Mouse (Mus musculus) intestine, embryonic 14.5 days (tissue): ENCODE results near the gene Pla2g4e. TPM values are rescaled to one million over a fixed set of nuclear protein-coding genes. Genes with fewer than 3 reads are reported as not detected.

ENCODE experiments used
- ATAC-seq: fragments of 200-750 bp; cut with Nextera tagmentation; replicated peaks from 2 replicates; pipeline ENCODE4 v1.8.0; 2017; ENCODE audit warnings: low read depth, moderate number of reproducible peaks, moderate TSS enrichment, moderate library complexity; ENCODE audit not compliant: low FRiP score, low TSS enrichment
- DNase-seq: peaks from one replicate; pipeline ENCODE4 v3.0.0-alpha.2; 2018; ENCODE audit warnings: low spot score
- H3K27ac ChIP-seq: fragments of 300-500 bp; sonication (generic); 2 replicates; pipeline ENCODE4 v1.5.1; 2014; ENCODE audit warnings: low read depth, mild to moderate bottlenecking, control low read depth
- H3K27me3 ChIP-seq: fragments of 300-500 bp; sonication (generic); replicated peaks from 2 replicates; pipeline ENCODE4 v1.6.1; 2014; ENCODE audit warnings: low read length, control low read depth; ENCODE audit not compliant: control insufficient read depth, insufficient read depth
- H3K36me3 ChIP-seq: fragments of 300-500 bp; sonication (generic); 2 replicates; pipeline ENCODE4 v1.6.1; 2014; ENCODE audit warnings: low read length, control low read depth; ENCODE audit not compliant: control insufficient read depth, insufficient read depth
- H3K4me1 ChIP-seq: fragments of 300-500 bp; sonication (generic); replicated peaks from 2 replicates; pipeline ENCODE4 v1.6.1; 2014; ENCODE audit warnings: low read length, control low read depth, mixed read lengths; ENCODE audit not compliant: control insufficient read depth, insufficient read depth
- H3K4me2 ChIP-seq: fragments of 300-500 bp; sonication (generic); 2 replicates; pipeline ENCODE4 v1.6.1; 2014; ENCODE audit warnings: low read length
- H3K4me3 ChIP-seq: fragments of 300-500 bp; sonication (generic); 2 replicates; pipeline ENCODE4 v1.5.1; 2014; ENCODE audit warnings: low read depth, low read length, control low read depth, mixed read lengths
- H3K9ac ChIP-seq: fragments of 300-500 bp; sonication (generic); 2 replicates; pipeline ENCODE4 v1.6.1; 2014; ENCODE audit warnings: mild to moderate bottlenecking, low read length
- H3K9me3 ChIP-seq: fragments of 300-500 bp; sonication (generic); 2 replicates; pipeline ENCODE4 v1.6.1; 2016; ENCODE audit warnings: low read length, control low read depth; ENCODE audit not compliant: control insufficient read depth
- WGBS: fragments of 180-500 bp; shearing (Covaris S2); extraction: QIAGEN DNeasy Blood & Tissue Kit; methylation state at CpG from one replicate; pipeline ENCODE4 v1.1.7; 2014; 5-methylcytosine and 5-hydroxymethylcytosine counted together
- polyA plus RNA-seq: library from polyadenylated mRNA; unstranded; fragments of >200 nt; fragmentation: Nextera tagmentation; extraction: Ambion mirVana; gene quantifications from 2 replicates; pipeline ENCODE4 v1.2.1, GENCODE M21; 2014

Pla2g4e gene
- polyA plus RNA-seq, 1 experiment from 2014 or later, result 0.05 TPM

GRCm38 (mm10) chr2:120131881-120132280 lies 113.3 kb downstream of the Pla2g4e start:
- Histone ChIP-seq H3K27ac (no peak overlapping the region), H3K9me3 (no peaks in the 10 kb centered on the region), H3K4me1 (peaks cover 27% of the 10 kb centered on the region), H3K4me2 (no peak overlapping the region), H3K27me3 (no peaks in the 10 kb centered on the region), H3K4me3 (no peak overlapping the region), H3K36me3 (no peaks in the 10 kb centered on the region), H3K9ac (no peak overlapping the region)
- no peak for DNase-seq
- WGBS, result 54% methylated on average over 1 of the region's 1 CpGs
- ATAC-seq, result no peak

- Histone ChIP-seq H3K4me1 (peaks cover 27% of the 10 kb centered on the region), H3K27ac (peak overlapping the region; percentile 79), H3K4me2 (no peak overlapping the region), H3K4me3 (no peak overlapping the region), H3K9ac (no peak overlapping the region), H3K27me3 (no peaks in the 10 kb centered on the region), H3K36me3 (peaks cover 5% of the 10 kb centered on the region; the same call in 1 of the 2 replicates), H3K9me3 (no peaks in the 10 kb centered on the region)
- DNase-seq (no peak), ATAC-seq (no peak)
- 42% methylated on average over 8 of the region's 8 CpGs for WGBS
Observed at GRCm38 (mm10) chr2:120129252-120129908, 115.8 kb downstream of the Pla2g4e start.

- no peak overlapping the region for H3K4me3 ChIP-seq
- H3K9ac ChIP-seq, result no peak overlapping the region
- H3K4me2 ChIP-seq, result no peak overlapping the region
- H3K27me3 ChIP-seq, result no peaks in the 10 kb centered on the region
- H3K36me3 ChIP-seq, result peaks cover 5% of the 10 kb centered on the region; the same call in 1 of the 2 replicates
- WGBS, result 13% methylated on average over 1 of the region's 1 CpGs
- ATAC-seq (peak; percentile 59; the same call in 1 of the 2 replicates), DNase-seq (no peak)
- peak overlapping the region; percentile 79 for H3K27ac ChIP-seq
- peaks cover 32% of the 10 kb centered on the region for H3K4me1 ChIP-seq
- H3K9me3 ChIP-seq, result no peaks in the 10 kb centered on the region
Observed at GRCm38 (mm10) chr2:120128611-120129051, 116.5 kb downstream of the Pla2g4e start.

GRCm38 (mm10) chr2:120128011-120128410 lies 117.1 kb downstream of the Pla2g4e start:
- Histone ChIP-seq H3K4me2 (no peak overlapping the region), H3K4me3 (no peak overlapping the region), H3K27me3 (no peaks in the 10 kb centered on the region), H3K4me1 (peaks cover 32% of the 10 kb centered on the region), H3K36me3 (peaks cover 5% of the 10 kb centered on the region; the same call in 1 of the 2 replicates), H3K9ac (no peak overlapping the region), H3K27ac (peak overlapping the region; percentile 79), H3K9me3 (no peaks in the 10 kb centered on the region)
- ATAC-seq, result no peak
- DNase-seq, result no peak

GRCm38 (mm10) chr2:120126901-120127300 lies 118.2 kb downstream of the Pla2g4e start:
- Histone ChIP-seq H3K27ac (no peak overlapping the region), H3K9ac (no peak overlapping the region), H3K4me2 (no peak overlapping the region), H3K9me3 (no peaks in the 10 kb centered on the region), H3K27me3 (no peaks in the 10 kb centered on the region), H3K4me3 (no peak overlapping the region), H3K36me3 (peaks cover 5% of the 10 kb centered on the region; the same call in 1 of the 2 replicates), H3K4me1 (peaks cover 37% of the 10 kb centered on the region)
- ATAC-seq, result no peak
- no peak for DNase-seq
- WGBS, result 31% methylated on average over 1 of the region's 1 CpGs

GRCm38 (mm10) chr2:120126408-120126807 lies 118.7 kb downstream of the Pla2g4e start:
- Histone ChIP-seq H3K36me3 (peaks cover 5% of the 10 kb centered on the region; the same call in 1 of the 2 replicates), H3K4me2 (no peak overlapping the region), H3K4me1 (peaks cover 39% of the 10 kb centered on the region), H3K9ac (no peak overlapping the region), H3K27me3 (no peaks in the 10 kb centered on the region), H3K4me3 (no peak overlapping the region), H3K9me3 (no peaks in the 10 kb centered on the region), H3K27ac (no peak overlapping the region)
- DNase-seq (no peak), ATAC-seq (no peak)
- WGBS, result 84% methylated on average over 4 of the region's 4 CpGs

GRCm38 (mm10) chr2:120125461-120125860 lies 119.7 kb downstream of the Pla2g4e start:
- Histone ChIP-seq H3K9me3 (no peaks in the 10 kb centered on the region), H3K27me3 (no peaks in the 10 kb centered on the region), H3K4me3 (no peak overlapping the region), H3K4me2 (no peak overlapping the region), H3K36me3 (peaks cover 5% of the 10 kb centered on the region; the same call in 1 of the 2 replicates), H3K27ac (no peak overlapping the region), H3K4me1 (peaks cover 39% of the 10 kb centered on the region), H3K9ac (no peak overlapping the region)
- 92% methylated on average over 1 of the region's 1 CpGs for WGBS
- DNase-seq, result no peak
- no peak for ATAC-seq

DNA sequence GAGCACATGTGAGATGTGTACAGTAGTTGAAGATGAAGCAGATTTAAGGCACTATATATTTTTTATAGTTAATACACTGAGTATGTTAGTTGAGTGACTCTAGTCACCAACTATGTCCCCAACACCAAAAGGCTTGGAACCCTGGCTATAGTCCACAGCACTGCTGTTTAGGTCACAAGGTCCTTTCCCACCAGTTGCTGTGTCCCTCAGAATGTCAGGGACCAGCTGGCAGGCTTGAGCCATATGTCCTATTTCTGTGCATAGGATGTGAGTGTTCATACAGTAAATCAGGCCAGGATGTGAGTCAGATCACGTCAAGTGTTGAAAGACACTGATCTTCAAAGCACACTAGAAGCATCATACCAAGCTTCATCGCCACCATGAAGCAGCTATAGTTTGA lies 120.2 kb downstream of the Pla2g4e start:
- no peak overlapping the region for H3K9ac ChIP-seq
- H3K4me2 ChIP-seq, result no peak overlapping the region
- peaks cover 5% of the 10 kb centered on the region; the same call in 1 of the 2 replicates for H3K36me3 ChIP-seq
- ATAC-seq (no peak), DNase-seq (no peak)
- WGBS, result 73% methylated on average over 2 of the region's 2 CpGs
- no peak overlapping the region for H3K27ac ChIP-seq
- H3K4me3 ChIP-seq, result no peak overlapping the region
- peaks cover 35% of the 10 kb centered on the region for H3K4me1 ChIP-seq
- H3K9me3 ChIP-seq, result no peaks in the 10 kb centered on the region
- no peaks in the 10 kb centered on the region for H3K27me3 ChIP-seq

GRCm38 (mm10) chr2:120124096-120124495 lies 121.0 kb downstream of the Pla2g4e start:
- Histone ChIP-seq H3K36me3 (peaks cover 5% of the 10 kb centered on the region; the same call in 1 of the 2 replicates), H3K4me2 (no peak overlapping the region), H3K27ac (no peak overlapping the region), H3K27me3 (no peaks in the 10 kb centered on the region), H3K4me1 (peaks cover 29% of the 10 kb centered on the region), H3K9me3 (no peaks in the 10 kb centered on the region), H3K9ac (no peak overlapping the region), H3K4me3 (no peak overlapping the region)
- ATAC-seq (no peak), DNase-seq (no peak)
- 46% methylated on average over 1 of the region's 1 CpGs for WGBS
